Mouse (Mus musculus) CH12.LX (cell line): ENCODE measurements around the gene Ass1. TPM values are rescaled to one million over a fixed set of nuclear protein-coding genes. Genes with fewer than 3 reads are reported as not detected.

Source experiments
- DNase-seq: peaks from one replicate; pipeline ENCODE4 v3.0.0-alpha.2; 2013; ENCODE audit errors: extremely low read depth
- H3K27ac ChIP-seq: 2 replicates; pipeline ENCODE4 v1.5.1; 2012; ENCODE audit warnings: low read depth, mild to moderate bottlenecking, control low read depth, moderate library complexity; ENCODE audit not compliant: insufficient read depth
- H3K27me3 ChIP-seq: replicated peaks from 2 replicates; pipeline ENCODE3; 2012; ENCODE audit warnings: inconsistent platforms
- H3K36me3 ChIP-seq, 2 experiments: replicated peaks in 1 of 2; 2 replicates each; pipeline versions ENCODE3 to v1.6.1; 2012; ENCODE audit warnings: inconsistent platforms in 1 of 2, low read length in 1 of 2, mild to moderate bottlenecking in 1 of 2, mixed read lengths in 1 of 2, moderate library complexity in 1 of 2; ENCODE audit not compliant: control insufficient read depth in 1 of 2, insufficient read depth in 1 of 2
- H3K4me1 ChIP-seq, 2 experiments: 2 replicates each; pipeline ENCODE4 v1.6.1; 2012; ENCODE audit warnings: inconsistent platforms in 1 of 2, moderate library complexity in 1 of 2; ENCODE audit not compliant: insufficient read depth in 2 of 2, control insufficient read depth in 1 of 2
- H3K4me2 ChIP-seq: 2 replicates; pipeline ENCODE4 v1.6.1; 2012; ENCODE audit warnings: low read depth, mild to moderate bottlenecking, control low read depth; ENCODE audit not compliant: poor library complexity, insufficient read depth, severe bottlenecking
- H3K4me3 ChIP-seq, 3 experiments: fragments of 150-350 bp in 1 of 3; sonication (generic) in 1 of 3; replicated peaks in 1 of 3; 2 replicates each; pipeline versions ENCODE3 to v1.5.1; 2011 to 2012; ENCODE audit warnings: low read depth in 2 of 3, low read length in 2 of 3, mild to moderate bottlenecking in 2 of 3, moderate library complexity in 2 of 3, control low read depth in 1 of 3, improper control_type of control experiment in 1 of 3, inconsistent platforms in 1 of 3, mixed read lengths in 1 of 3; ENCODE audit not compliant: poor library complexity in 1 of 3
- H3K79me2 ChIP-seq: replicated peaks from 2 replicates; pipeline ENCODE4 v1.6.1; 2012; ENCODE audit warnings: mild to moderate bottlenecking, moderate library complexity; ENCODE audit not compliant: control insufficient read depth, poor library complexity, insufficient read depth, severe bottlenecking; ENCODE audit errors: extremely low read depth
- H3K9ac ChIP-seq: 2 replicates; pipeline ENCODE4 v1.6.1; 2012; ENCODE audit warnings: low read depth, mild to moderate bottlenecking, control low read depth, moderate library complexity; ENCODE audit not compliant: insufficient read depth
- H3K9me3 ChIP-seq: replicated peaks from 2 replicates; pipeline ENCODE3; 2012; ENCODE audit warnings: low read length, inconsistent platforms, mixed read lengths
- E2F4 ChIP-seq: IDR thresholded peaks from 2 replicates; pipeline ENCODE4 v1.6.1; 2011; ENCODE audit warnings: low read depth, low read length, improper control_type of control experiment; ENCODE audit not compliant: insufficient replicate concordance
- EP300 ChIP-seq: IDR thresholded peaks from 2 replicates; pipeline ENCODE4 v1.6.1; 2011; ENCODE audit warnings: low read length, improper control_type of control experiment
- ETS1 ChIP-seq: conservative IDR thresholded peaks from 2 replicates; pipeline ENCODE4 v1.6.1; 2012; ENCODE audit warnings: low read depth, mild to moderate bottlenecking, inconsistent platforms, low read length, improper control_type of control experiment, moderate library complexity
- GABPA ChIP-seq: IDR thresholded peaks from 2 replicates; pipeline ENCODE4 v1.6.1; 2012; ENCODE audit warnings: low read depth, low read length, improper control_type of control experiment, inconsistent platforms; ENCODE audit not compliant: insufficient replicate concordance
- JUND ChIP-seq: conservative IDR thresholded peaks from 2 replicates; pipeline ENCODE4 v1.6.1; 2011; ENCODE audit warnings: low read depth, low read length, improper control_type of control experiment
- KAT2A ChIP-seq: IDR thresholded peaks from 2 replicates; pipeline ENCODE4 v1.6.1; 2012; ENCODE audit warnings: low read length, improper control_type of control experiment, inconsistent platforms; ENCODE audit not compliant: insufficient replicate concordance
- MEF2A ChIP-seq: IDR thresholded peaks from 2 replicates; pipeline ENCODE4 v1.6.1; 2014; ENCODE audit warnings: low read depth, mild to moderate bottlenecking, inconsistent platforms, low read length, improper control_type of control experiment, borderline replicate concordance
- MYC ChIP-seq: IDR thresholded peaks from 2 replicates; pipeline ENCODE4 v1.6.1; 2011; ENCODE audit warnings: low read depth, mild to moderate bottlenecking, improper control_type of control experiment, low read length
- POLR2A ChIP-seq: IDR thresholded peaks from 2 replicates; pipeline ENCODE4 v1.6.1; 2011; ENCODE audit warnings: low read depth, mild to moderate bottlenecking, improper control_type of control experiment, low read length
- SIN3A ChIP-seq: IDR thresholded peaks from 2 replicates; pipeline ENCODE4 v1.6.1; 2012; ENCODE audit warnings: low read length, improper control_type of control experiment, inconsistent platforms
- SMC3 ChIP-seq: IDR thresholded peaks from 2 replicates; pipeline ENCODE4 v1.6.1; 2011; ENCODE audit warnings: low read depth, low read length, improper control_type of control experiment
- TCF12 ChIP-seq: IDR thresholded peaks from 2 replicates; pipeline ENCODE4 v1.6.1; 2014; ENCODE audit warnings: low read depth, mild to moderate bottlenecking, inconsistent platforms, low read length, improper control_type of control experiment
- UBTF ChIP-seq: IDR thresholded peaks from 2 replicates; pipeline ENCODE4 v1.6.1; 2012; ENCODE audit warnings: low read depth, mild to moderate bottlenecking, inconsistent platforms, low read length, improper control_type of control experiment, moderate library complexity
- USF2 ChIP-seq: conservative IDR thresholded peaks from 2 replicates; pipeline ENCODE4 v1.6.1; 2011; ENCODE audit warnings: low read depth, low read length, improper control_type of control experiment
- ZC3H11A ChIP-seq: IDR thresholded peaks from 2 replicates; pipeline ENCODE4 v1.6.1; 2012; ENCODE audit warnings: low read depth, mild to moderate bottlenecking, inconsistent platforms, low read length, improper control_type of control experiment
- ZNF384 ChIP-seq: IDR thresholded peaks from 2 replicates; pipeline ENCODE4 v1.6.1; 2012; ENCODE audit warnings: low read depth, low read length, improper control_type of control experiment, inconsistent platforms
- dilution Hi-C: fragments of 300-500 bp; cut with MboI; formaldehyde crosslinking; loops from 2 replicates; pipeline ENCODE4 v1.14.3; 2020; ENCODE audit warnings: low sequenced_read_pairs; ENCODE audit not compliant: extremely low pct_unique_long_range_greater_than_20kb, extremely low pct_ligation_motif_present
- in situ Hi-C: fragments of 300-500 bp; cut with MboI; formaldehyde crosslinking; loops from 3 replicates; pipeline ENCODE4 v1.14.3; 2019; ENCODE audit warnings: low sequenced_read_pairs, low pct_ligation_motif_present, low pct_unique_long_range_greater_than_20kb, mixed read lengths
- polyA plus RNA-seq: library from polyadenylated mRNA; unstranded; fragments of >175 nt; gene quantifications from 2 replicates; pipeline ENCODE4 v1.2.1, GENCODE M21; 2012; ENCODE audit warnings: low read depth; ENCODE audit not compliant: insufficient read length
- total RNA-seq, 2 experiments: library from RNA; depleted of rRNA; stranded (reverse); fragments of 300-350 nt in 1 of 2; fragments of >200 nt in 1 of 2; gene quantifications; 2 replicates each; pipeline ENCODE4 v1.2.3; 2012 to 2014

Ass1 gene
- total and polyA plus RNA-seq, 3 experiments: 45.1 to 211 (median 87.8) TPM

DNA sequence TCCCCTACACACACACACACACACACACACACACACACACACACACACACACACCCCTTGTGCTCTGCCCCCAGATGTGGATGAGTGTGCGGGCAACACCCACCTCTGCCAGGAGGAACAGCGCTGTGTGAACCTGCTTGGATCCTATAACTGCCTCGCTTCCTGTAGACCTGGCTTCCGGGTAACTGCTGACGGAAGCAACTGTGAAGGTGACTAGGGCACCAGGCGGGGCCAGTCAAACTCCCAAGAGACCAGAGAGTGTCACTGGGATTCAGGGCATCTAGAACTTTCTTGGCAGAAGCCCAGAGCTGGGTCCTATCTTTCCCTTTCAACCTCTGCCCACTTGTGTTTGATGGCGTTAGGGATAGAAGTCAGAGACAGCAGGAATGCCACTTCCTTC, 14.6 kb upstream of the Ass1 start (continued):
- TF ChIP-seq TCF12 (peak; percentile 77), UBTF (no peak), MEF2A (peak; percentile 33; the same call in 1 of the 2 replicates), EP300 (no peak; the same call in 1 of the 2 replicates), E2F4 (no peak), MYC (peak; percentile 40; the same call in 1 of the 2 replicates), GABPA (no peak), POLR2A (peak; percentile 78), KAT2A (0 out of 2 replicates have a peak, but pooled peaks have one; percentile 45), ZC3H11A (no peak), ZNF384 (no peak), SIN3A (peak; percentile 92), ETS1 (peak; percentile 59), SMC3 (no peak), JUND (no peak), USF2 (no peak)

- Histone ChIP-seq H3K27ac (no peak overlapping the region), H3K4me2 (no peak overlapping the region), H3K4me3 (no peak overlapping the region), H3K4me1 (peaks cover 11 to 46% of the 10 kb centered on the region in 2 experiments), H3K9ac (no peak overlapping the region), H3K27me3 (no peaks in the 10 kb centered on the region), H3K9me3 (no peaks in the 10 kb centered on the region), H3K36me3 (peaks cover 5 to 38% of the 10 kb centered on the region in 2 experiments), H3K79me2 (peaks cover 5% of the 10 kb centered on the region)
- dilution Hi-C loops: no loop called here
- DNase-seq: no peak
- TF ChIP-seq E2F4 (no peak), ETS1 (no peak), UBTF (no peak), ZC3H11A (no peak), POLR2A (no peak)
- in situ Hi-C loops: loop anchor here (25.0 kb wide), 1 partner anchor 396 kb away; no protein-coding TSS in a partner anchor
Measured at GRCm38 (mm10) chr2:31458460-31458859, 11.5 kb upstream of the Ass1 start.
